Mouse (Mus musculus): Measurements from ENCODE around the gene Myo18a.
"Not testable (repeated sequence)": the region's sequence is repeated elsewhere in the genome, so short reads cannot be mapped to it uniquely, and the experiment has no call there.

Myo18a gene

GRCm38 (mm10) chr11:77762783-77763672, at the start of gene Myo18a:
Myo18a (plus strand) TSS chr11:77763246.
- peak; percentile 72 for DNase-seq (ENCODE audit: low read depth, low spot score)

DNA sequence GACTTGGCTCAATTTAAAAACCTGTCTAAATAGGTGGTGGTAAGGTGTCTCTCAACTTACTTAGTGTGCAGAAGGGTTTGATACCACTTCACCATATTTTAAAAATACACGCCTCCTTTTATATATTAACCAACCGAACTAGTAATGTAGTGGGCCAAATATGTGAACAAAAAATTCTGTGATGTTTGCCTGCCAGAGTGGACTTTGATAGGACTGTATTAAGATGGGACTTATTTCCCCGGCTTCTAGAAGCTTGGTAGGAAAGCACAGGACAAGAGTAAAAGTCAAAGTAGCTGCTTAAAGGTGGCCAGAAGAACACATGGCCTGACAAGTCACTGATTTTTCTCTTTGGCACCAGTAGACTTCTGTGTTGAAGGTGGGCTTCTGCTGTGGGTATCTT, 49.3 kb upstream of the Myo18a start:
- no peak for DNase-seq (ENCODE audit: low read depth, low spot score)

- no peak for DNase-seq (ENCODE audit: low read depth, low spot score)
Observed at GRCm38 (mm10) chr11:77719055-77719454, 44.0 kb upstream of the Myo18a start.

DNA sequence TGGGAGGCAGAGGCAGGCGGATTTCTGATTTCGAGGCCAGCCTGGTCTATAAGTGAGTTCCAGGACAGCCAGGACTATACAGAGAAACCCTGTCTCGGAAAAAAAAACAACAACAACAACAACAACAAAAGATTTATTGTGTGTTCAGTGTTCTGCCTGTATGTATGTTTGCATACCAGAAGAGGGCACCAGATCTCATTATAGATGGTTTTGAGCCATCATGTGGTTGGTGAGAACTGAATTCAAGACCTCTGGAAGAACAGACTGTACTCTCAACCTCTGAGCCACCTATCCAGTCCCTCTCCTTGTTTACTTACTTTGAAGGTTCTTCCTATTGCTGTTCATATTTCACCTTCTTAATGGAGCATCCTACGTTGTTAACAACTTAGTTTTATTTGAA, 41.7 kb upstream of the Myo18a start:
- no peak for DNase-seq (ENCODE audit: low read depth, low spot score)

DNA sequence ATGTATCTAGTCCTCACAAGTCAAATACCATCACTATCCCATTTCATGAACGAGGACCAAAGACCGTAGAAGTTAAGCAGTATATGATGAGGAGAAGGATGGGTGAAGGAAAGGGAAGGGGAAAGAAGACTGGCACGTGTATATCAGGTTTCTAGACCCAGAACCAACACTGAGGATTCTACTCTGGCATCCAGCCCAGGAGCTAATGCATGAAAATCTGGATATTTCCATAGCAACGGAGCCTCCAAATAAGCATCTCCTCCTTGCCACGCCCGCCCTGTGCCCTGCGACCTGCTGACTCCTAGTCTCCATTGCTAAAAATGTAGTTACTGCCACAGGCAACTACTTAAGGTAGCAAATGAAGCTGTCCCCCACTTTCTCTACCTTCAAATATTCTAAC, 38.3 kb upstream of the Myo18a start:
- no peak for DNase-seq (ENCODE audit: low read depth, low spot score)

- DNase-seq (ENCODE audit: low read depth, low spot score): no peak
Observed at GRCm38 (mm10) chr11:77725183-77725582, 37.9 kb upstream of the Myo18a start, which contains the start of gene Cryba1. Cryba1 (minus strand) TSS chr11:77725283.

- DNase-seq (ENCODE audit: low read depth, low spot score): peak; percentile 29
Observed at GRCm38 (mm10) chr11:77728587-77728986, 34.5 kb upstream of the Myo18a start.

DNA sequence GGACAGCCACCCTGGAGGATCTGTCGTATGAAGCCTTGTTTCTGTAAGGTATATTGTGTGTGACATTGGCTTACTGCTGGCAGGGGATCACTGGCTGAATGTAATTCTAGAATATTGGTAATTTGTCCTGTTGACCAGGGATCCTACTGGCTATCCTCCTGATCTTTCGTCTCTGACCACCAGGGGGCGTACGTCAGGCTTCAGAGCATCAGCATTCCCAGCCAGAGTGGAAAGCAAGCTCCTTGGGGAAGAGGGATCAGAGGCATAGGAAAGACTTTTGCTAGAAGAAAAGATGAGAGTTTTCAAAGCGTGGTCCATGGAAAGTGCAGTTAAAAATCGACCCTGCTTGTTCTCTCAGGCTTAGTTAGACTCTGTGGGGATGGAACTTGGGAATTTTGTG, 25.8 kb upstream of the Myo18a start:
- peak; percentile 90 for DNase-seq (ENCODE audit: low read depth, low spot score)

DNA sequence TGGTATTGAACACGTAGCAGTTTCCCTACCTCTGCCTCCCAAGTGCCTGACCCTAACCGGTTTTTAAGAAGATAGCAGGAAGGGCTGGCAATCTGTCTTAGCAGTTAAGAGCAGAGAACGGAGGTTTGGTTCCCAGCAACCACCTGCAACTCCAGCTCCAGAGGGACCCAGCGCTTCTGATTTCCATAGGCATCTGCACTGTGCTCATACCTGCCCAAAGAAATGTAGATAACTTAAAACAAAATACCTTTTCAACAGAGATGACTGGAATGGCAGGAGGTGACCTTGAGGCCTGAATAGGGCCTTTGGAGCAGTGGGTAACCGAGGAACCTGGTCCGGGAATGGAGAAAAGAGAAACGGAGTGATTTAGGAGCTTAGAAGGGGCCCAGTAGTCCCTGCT, 24.5 kb upstream of the Myo18a start:
- DNase-seq (ENCODE audit: low read depth, low spot score): no peak

GRCm38 (mm10) chr11:77743966-77744365, 19.1 kb upstream of the Myo18a start:
- no peak for DNase-seq (ENCODE audit: low read depth, low spot score)

GRCm38 (mm10) chr11:77746652-77747051, 16.4 kb upstream of the Myo18a start:
- no peak for DNase-seq (ENCODE audit: low read depth, low spot score)

GRCm38 (mm10) chr11:77747103-77747502, 15.9 kb upstream of the Myo18a start:
- not testable (repeated sequence) for DNase-seq (ENCODE audit: low read depth, low spot score)

GRCm38 (mm10) chr11:77748996-77749395, 14.1 kb upstream of the Myo18a start:
- no peak for DNase-seq (ENCODE audit: low read depth, low spot score)

GRCm38 (mm10) chr11:77752525-77752924, 10.5 kb upstream of the Myo18a start:
- DNase-seq (ENCODE audit: low read depth, low spot score): no peak

DNA sequence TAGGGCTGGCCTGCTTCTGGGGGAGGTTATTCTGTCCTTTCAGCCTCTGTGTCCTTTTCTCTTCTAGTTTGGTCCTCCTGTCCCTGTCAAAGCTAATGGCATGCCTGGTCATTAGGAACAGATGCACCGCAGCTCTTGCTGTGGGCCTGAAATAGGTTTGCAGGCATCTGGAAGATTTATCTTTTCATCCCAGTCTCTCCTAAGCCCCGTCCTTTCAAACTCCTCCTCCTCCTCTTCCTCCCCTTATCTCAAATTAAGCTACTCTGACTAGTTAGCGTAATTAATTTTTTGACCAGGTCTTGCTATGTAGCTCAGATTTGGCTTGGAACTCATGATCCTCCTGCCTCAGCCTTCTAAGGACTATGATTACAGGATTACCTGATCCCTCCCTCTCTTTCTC, 9.6 kb upstream of the Myo18a start:
- DNase-seq (ENCODE audit: low read depth, low spot score): no peak

DNA sequence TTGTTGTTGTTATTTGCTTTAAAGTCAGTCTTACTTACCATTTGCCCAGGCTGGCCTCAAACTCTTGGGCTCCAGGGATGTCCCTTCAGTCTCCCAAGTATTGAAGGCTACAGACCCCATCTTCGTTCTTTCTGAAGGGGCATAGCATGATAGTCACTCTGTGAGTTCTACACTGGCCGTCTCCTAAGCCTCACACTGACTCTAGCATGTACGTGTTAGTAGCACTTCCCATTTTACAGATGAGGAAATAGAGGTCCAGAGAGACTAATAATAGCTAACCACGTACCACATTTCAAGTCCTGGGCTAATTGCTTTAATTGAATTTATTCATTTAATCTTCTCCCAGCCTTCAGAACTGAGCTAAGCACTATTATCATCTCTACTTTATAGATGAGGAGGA, 3.0 kb upstream of the Myo18a start:
- no peak for DNase-seq (ENCODE audit: low read depth, low spot score)

DNA sequence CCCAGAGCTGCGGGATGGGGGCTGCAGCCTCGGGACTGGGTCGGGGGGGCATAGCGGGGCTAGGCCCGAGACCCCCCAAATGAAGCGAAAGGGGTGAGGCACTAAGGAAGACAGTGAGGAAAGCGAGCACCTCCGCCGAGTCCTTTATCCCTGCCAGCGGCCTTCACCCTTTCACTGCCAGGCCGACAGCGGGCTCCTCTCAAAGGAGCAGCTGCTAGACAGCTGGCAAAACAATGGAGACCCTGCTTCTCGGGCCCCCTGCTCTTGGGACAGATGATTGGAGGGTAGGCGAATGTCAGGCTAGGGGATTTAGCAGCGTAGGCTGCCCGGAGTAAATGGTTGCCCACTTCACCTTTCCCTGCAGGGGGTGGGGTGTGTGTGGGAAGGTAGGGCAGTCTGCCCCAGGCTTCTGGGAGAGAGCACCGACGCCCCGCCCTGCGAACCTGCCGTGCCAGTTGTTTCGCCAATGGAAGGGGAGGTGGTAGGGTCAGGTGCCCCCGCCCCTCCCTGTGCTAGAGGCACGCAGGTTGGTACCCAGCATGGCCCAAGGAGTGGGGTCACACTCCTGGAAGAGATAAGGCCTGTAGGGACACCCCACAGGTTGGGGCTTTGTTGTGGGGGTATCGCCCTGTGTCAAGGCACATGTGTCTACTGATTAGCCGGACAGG, 761 bp downstream of the Myo18a start:
- DNase-seq (ENCODE audit: low read depth, low spot score): peak; percentile 34

- no peak for DNase-seq (ENCODE audit: low read depth, low spot score)
Observed at GRCm38 (mm10) chr11:77764694-77765458, 1.8 kb downstream of the Myo18a start.

GRCm38 (mm10) chr11:77765459-77765777, 2.4 kb downstream of the Myo18a start:
- no peak for DNase-seq (ENCODE audit: low read depth, low spot score)

- no peak for DNase-seq (ENCODE audit: low read depth, low spot score)
Observed at GRCm38 (mm10) chr11:77766351-77767001, 3.4 kb downstream of the Myo18a start.

- no peak for DNase-seq (ENCODE audit: low read depth, low spot score)
Observed at GRCm38 (mm10) chr11:77769496-77769895, 6.5 kb downstream of the Myo18a start.

DNA sequence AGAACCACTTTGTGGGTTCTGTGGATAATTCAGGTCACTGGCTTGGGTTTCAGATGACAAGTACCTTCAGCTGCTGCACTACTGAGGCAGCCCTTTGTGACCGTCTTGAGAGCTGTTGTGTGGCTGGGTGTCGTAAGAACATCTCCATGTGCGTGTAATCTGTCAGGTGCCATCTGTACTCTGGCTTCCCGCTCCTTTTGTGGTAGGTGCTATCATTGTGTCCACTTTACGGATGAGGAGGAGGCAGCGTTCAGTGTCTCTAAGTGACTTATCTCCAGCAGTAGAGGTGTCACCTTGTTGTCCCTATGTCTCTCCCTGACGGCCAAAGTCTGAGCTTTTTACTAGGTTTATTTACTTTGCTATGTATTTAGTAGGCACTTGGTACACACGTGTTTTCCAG, 7.3 kb downstream of the Myo18a start:
- no peak for DNase-seq (ENCODE audit: low read depth, low spot score)

All from 3T3-L1 (cell line).